Mouse (Mus musculus) ES-Bruce4 (cell line): ENCODE data around the gene Kalrn.

Experiments
- CTCF ChIP-seq: IDR thresholded peaks from one replicate; pipeline ENCODE4 v1.8.1; 2011; ENCODE audit warnings: low read depth, low read length
- EP300 ChIP-seq: IDR thresholded peaks from 2 replicates; pipeline ENCODE4 v1.6.1; 2011; ENCODE audit warnings: low read depth, low read length; ENCODE audit not compliant: insufficient read depth
- POLR2A ChIP-seq: IDR thresholded peaks from one replicate; pipeline ENCODE4 v1.8.1; 2011; ENCODE audit warnings: low read length; ENCODE audit not compliant: insufficient read depth

GRCm38 (mm10) chr16:34076101-34076500, 497.2 kb downstream of the Kalrn start:
- TF ChIP-seq CTCF (no peak), POLR2A (no peak), EP300 (no peak)
